Mouse (Mus musculus) forebrain, embryonic 15.5 days (tissue): ENCODE data around the gene Ccr7. TPM values are rescaled to one million over a fixed set of nuclear protein-coding genes. Genes with fewer than 3 reads are reported as not detected.
A peak's percentile ranks its signal among the peaks of the same experiment; 100 is the strongest.

Source experiments
- ATAC-seq: fragments of 200-750 bp; cut with Nextera tagmentation; replicated peaks from 2 replicates; pipeline ENCODE4 v1.8.0; 2017; ENCODE audit warnings: mild to moderate bottlenecking, moderate TSS enrichment, moderate library complexity
- H3K27ac ChIP-seq: fragments of 300-500 bp; sonication (generic); replicated peaks from 2 replicates; pipeline ENCODE4 v1.5.1; 2015; ENCODE audit warnings: mild to moderate bottlenecking, inconsistent platforms
- H3K27me3 ChIP-seq: fragments of 300-500 bp; sonication (generic); 2 replicates; pipeline ENCODE4 v1.6.1; 2015; ENCODE audit warnings: inconsistent platforms
- H3K36me3 ChIP-seq: fragments of 300-500 bp; sonication (generic); 2 replicates; pipeline ENCODE4 v1.6.1; 2015; ENCODE audit warnings: mild to moderate bottlenecking, inconsistent platforms
- H3K4me1 ChIP-seq: fragments of 300-500 bp; sonication (generic); 2 replicates; pipeline ENCODE4 v1.6.1; 2015; ENCODE audit warnings: inconsistent platforms
- H3K4me2 ChIP-seq: fragments of 300-500 bp; sonication (generic); replicated peaks from 2 replicates; pipeline ENCODE4 v1.6.1; 2015; ENCODE audit warnings: mild to moderate bottlenecking, inconsistent platforms
- H3K4me3 ChIP-seq: fragments of 300-500 bp; sonication (generic); 2 replicates; pipeline ENCODE4 v1.5.1; 2015; ENCODE audit warnings: mild to moderate bottlenecking, inconsistent platforms
- H3K9ac ChIP-seq: fragments of 300-500 bp; sonication (generic); replicated peaks from 2 replicates; pipeline ENCODE4 v1.6.1; 2015; ENCODE audit warnings: mild to moderate bottlenecking, inconsistent platforms
- H3K9me3 ChIP-seq: fragments of 300-500 bp; sonication (generic); 2 replicates; pipeline ENCODE4 v1.6.1; 2016; ENCODE audit warnings: inconsistent platforms
- WGBS: fragments of 180-500 bp; shearing (Covaris S2); methylation state at CpG from one replicate; pipeline ENCODE4 v1.1.7; 2015; ENCODE audit warnings: mixed read lengths; 5-methylcytosine and 5-hydroxymethylcytosine counted together
- polyA plus RNA-seq: library from polyadenylated mRNA; unstranded; fragments of >200 nt; fragmentation: Nextera tagmentation; extraction: Ambion mirVana; gene quantifications from 2 replicates; pipeline ENCODE4 v1.2.1, GENCODE M21; 2015

Gene Ccr7
- polyA plus RNA-seq, 1 experiment from 2014 or later, result not detected

GRCm38 (mm10) chr11:99151333-99151930, 3.4 kb downstream of the Ccr7 start:
- 72% methylated on average over 11 of the region's 11 CpGs for WGBS
- Histone ChIP-seq H3K4me1 (peaks cover 29% of the 10 kb centered on the region), H3K9ac (no peak overlapping the region), H3K36me3 (no peaks in the 10 kb centered on the region), H3K27ac (no peak overlapping the region), H3K4me3 (no peak overlapping the region), H3K9me3 (no peaks in the 10 kb centered on the region), H3K4me2 (no peak overlapping the region), H3K27me3 (no peaks in the 10 kb centered on the region)
- no peak for ATAC-seq

GRCm38 (mm10) chr11:99150889-99151288, 4.0 kb downstream of the Ccr7 start:
- Histone ChIP-seq H3K4me2 (no peak overlapping the region), H3K27ac (no peak overlapping the region), H3K9me3 (no peaks in the 10 kb centered on the region), H3K36me3 (no peaks in the 10 kb centered on the region), H3K4me1 (peaks cover 29% of the 10 kb centered on the region), H3K27me3 (no peaks in the 10 kb centered on the region), H3K9ac (no peak overlapping the region), H3K4me3 (no peak overlapping the region)
- ATAC-seq, result no peak
- 64% methylated on average over 7 of the region's 7 CpGs for WGBS

GRCm38 (mm10) chr11:99149898-99150757, 4.7 kb downstream of the Ccr7 start:
- H3K27ac ChIP-seq, result no peak overlapping the region
- H3K4me3 ChIP-seq, result no peak overlapping the region
- H3K9ac ChIP-seq, result no peak overlapping the region
- 54% methylated on average over 19 of the region's 19 CpGs for WGBS
- peaks cover 29% of the 10 kb centered on the region for H3K4me1 ChIP-seq
- H3K36me3 ChIP-seq, result no peaks in the 10 kb centered on the region
- no peak overlapping the region for H3K4me2 ChIP-seq
- no peaks in the 10 kb centered on the region for H3K9me3 ChIP-seq
- peak; percentile 59 for ATAC-seq
- H3K27me3 ChIP-seq, result no peaks in the 10 kb centered on the region

- H3K4me1 ChIP-seq, result peaks cover 29% of the 10 kb centered on the region
- H3K27me3 ChIP-seq, result no peaks in the 10 kb centered on the region
- 0 out of 2 replicates have a peak, but pooled peaks have one; percentile 16 for ATAC-seq
- H3K27ac ChIP-seq, result no peak overlapping the region
- no peak overlapping the region for H3K4me3 ChIP-seq
- no peaks in the 10 kb centered on the region for H3K9me3 ChIP-seq
- H3K4me2 ChIP-seq, result no peak overlapping the region
- 17% methylated on average over 15 of the region's 16 CpGs for WGBS
- no peaks in the 10 kb centered on the region for H3K36me3 ChIP-seq
- no peak overlapping the region for H3K9ac ChIP-seq
Measured at GRCm38 (mm10) chr11:99148896-99149703, 5.8 kb downstream of the Ccr7 start.

GRCm38 (mm10) chr11:99148400-99148799, 6.5 kb downstream of the Ccr7 start:
- Histone ChIP-seq H3K9me3 (no peaks in the 10 kb centered on the region), H3K4me3 (no peak overlapping the region), H3K4me2 (no peak overlapping the region), H3K9ac (no peak overlapping the region), H3K36me3 (no peaks in the 10 kb centered on the region), H3K27me3 (no peaks in the 10 kb centered on the region), H3K4me1 (peaks cover 29% of the 10 kb centered on the region), H3K27ac (peak overlapping the region; percentile 7; the same call in 1 of the 2 replicates)
- no peak for ATAC-seq
- 73% methylated on average over 8 of the region's 8 CpGs for WGBS

- WGBS, result 33% methylated on average over 4 of the region's 4 CpGs
- Histone ChIP-seq H3K4me3 (no peak overlapping the region), H3K4me1 (peaks cover 29% of the 10 kb centered on the region), H3K9ac (no peak overlapping the region), H3K9me3 (no peaks in the 10 kb centered on the region), H3K27me3 (no peaks in the 10 kb centered on the region), H3K27ac (peak overlapping the region; percentile 54; the same call in 1 of the 2 replicates), H3K4me2 (no peak overlapping the region), H3K36me3 (no peaks in the 10 kb centered on the region)
- ATAC-seq, result no peak
Measured at GRCm38 (mm10) chr11:99147920-99148289, 7.0 kb downstream of the Ccr7 start.

GRCm38 (mm10) chr11:99147041-99147919, 7.6 kb downstream of the Ccr7 start:
- Histone ChIP-seq H3K4me3 (no peak overlapping the region), H3K27me3 (no peaks in the 10 kb centered on the region), H3K36me3 (no peaks in the 10 kb centered on the region), H3K4me2 (no peak overlapping the region), H3K9me3 (no peaks in the 10 kb centered on the region), H3K4me1 (peaks cover 29% of the 10 kb centered on the region), H3K27ac (peak overlapping the region; percentile 54), H3K9ac (no peak overlapping the region)
- ATAC-seq, result peak; percentile 33
- WGBS, result 52% methylated on average over 17 of the region's 17 CpGs

GRCm38 (mm10) chr11:99146558-99146957, 8.3 kb downstream of the Ccr7 start:
- Histone ChIP-seq H3K27me3 (no peaks in the 10 kb centered on the region), H3K9ac (no peak overlapping the region), H3K4me3 (no peak overlapping the region), H3K9me3 (no peaks in the 10 kb centered on the region), H3K27ac (peak overlapping the region; percentile 54; the same call in 1 of the 2 replicates), H3K4me1 (peaks cover 29% of the 10 kb centered on the region), H3K36me3 (no peaks in the 10 kb centered on the region), H3K4me2 (no peak overlapping the region)
- ATAC-seq, result no peak
- 89% methylated on average over 6 of the region's 6 CpGs for WGBS

- no peak overlapping the region for H3K9ac ChIP-seq
- H3K4me2 ChIP-seq, result no peak overlapping the region
- H3K9me3 ChIP-seq, result no peaks in the 10 kb centered on the region
- no peaks in the 10 kb centered on the region for H3K36me3 ChIP-seq
- peaks cover 29% of the 10 kb centered on the region for H3K4me1 ChIP-seq
- no peaks in the 10 kb centered on the region for H3K27me3 ChIP-seq
- WGBS, result 96% methylated on average over 16 of the region's 16 CpGs
- H3K4me3 ChIP-seq, result no peak overlapping the region
- ATAC-seq, result no peak
- H3K27ac ChIP-seq, result no peak overlapping the region
Measured at GRCm38 (mm10) chr11:99145765-99146164, 9.1 kb downstream of the Ccr7 start.

- H3K4me1 ChIP-seq, result peaks cover 29% of the 10 kb centered on the region
- H3K4me3 ChIP-seq, result no peak overlapping the region
- no peak overlapping the region for H3K4me2 ChIP-seq
- H3K9me3 ChIP-seq, result no peaks in the 10 kb centered on the region
- no peak overlapping the region for H3K27ac ChIP-seq
- ATAC-seq, result no peak
- no peaks in the 10 kb centered on the region for H3K36me3 ChIP-seq
- no peak overlapping the region for H3K9ac ChIP-seq
- H3K27me3 ChIP-seq, result no peaks in the 10 kb centered on the region
- WGBS, result 92% methylated on average over 23 of the region's 23 CpGs
Measured at GRCm38 (mm10) chr11:99144940-99145339, 9.9 kb downstream of the Ccr7 start.

GRCm38 (mm10) chr11:99144456-99144855, 10.4 kb downstream of the Ccr7 start:
- no peak overlapping the region for H3K9ac ChIP-seq
- no peaks in the 10 kb centered on the region for H3K36me3 ChIP-seq
- no peaks in the 10 kb centered on the region for H3K9me3 ChIP-seq
- H3K27ac ChIP-seq, result no peak overlapping the region
- ATAC-seq, result no peak
- 86% methylated on average over 5 of the region's 5 CpGs for WGBS
- no peaks in the 10 kb centered on the region for H3K27me3 ChIP-seq
- H3K4me3 ChIP-seq, result no peak overlapping the region
- no peak overlapping the region for H3K4me2 ChIP-seq
- peaks cover 28% of the 10 kb centered on the region for H3K4me1 ChIP-seq
